Mouse (Mus musculus) MEL-GATA-1-ER (cell line): ENCODE measurements around the gene Peak1.

Source experiments
- DNase-seq: peaks from one replicate; pipeline ENCODE4 v3.0.0-alpha.2; 2012; ENCODE audit warnings: low read depth; ENCODE audit errors: extremely low read depth

The Peak1 gene

GRCm38 (mm10) chr9:56321291-56321690 is 96.6 kb downstream of the Peak1 start:
- DNase-seq = no peak

- DNase-seq = no peak
These were observed 103.5 kb downstream of the Peak1 start for GRCm38 (mm10) chr9:56314326-56314725.

GRCm38 (mm10) chr9:56309079-56309478 is 108.8 kb downstream of the Peak1 start:
- no peak for DNase-seq

GRCm38 (mm10) chr9:56304526-56304925 is 113.3 kb downstream of the Peak1 start:
- no peak for DNase-seq

GRCm38 (mm10) chr9:56302921-56303465 is 114.9 kb downstream of the Peak1 start:
- no peak for DNase-seq

- DNase-seq = no peak
These were observed 127.8 kb downstream of the Peak1 start for GRCm38 (mm10) chr9:56290019-56290418.

- DNase-seq = no peak
These were observed 135.4 kb downstream of the Peak1 start for GRCm38 (mm10) chr9:56282481-56282880.

GRCm38 (mm10) chr9:56273576-56273975 is 144.3 kb downstream of the Peak1 start:
- no peak for DNase-seq

- no peak for DNase-seq
These were observed 145.6 kb downstream of the Peak1 start for GRCm38 (mm10) chr9:56272247-56272598.

GRCm38 (mm10) chr9:56271326-56272246 is 146.3 kb downstream of the Peak1 start:
- DNase-seq = no peak

- DNase-seq = no peak
These were observed 148.8 kb downstream of the Peak1 start for GRCm38 (mm10) chr9:56269101-56269500.

- no peak for DNase-seq
These were observed 151.6 kb downstream of the Peak1 start for GRCm38 (mm10) chr9:56266200-56266815.

GRCm38 (mm10) chr9:56265460-56266199 is 152.2 kb downstream of the Peak1 start:
- no peak for DNase-seq

GRCm38 (mm10) chr9:56265022-56265360 is 152.9 kb downstream of the Peak1 start:
- no peak for DNase-seq

- DNase-seq = peak; percentile 10
These were observed 153.4 kb downstream of the Peak1 start for GRCm38 (mm10) chr9:56264308-56265021.

GRCm38 (mm10) chr9:56263055-56263454 is 154.8 kb downstream of the Peak1 start:
- no peak for DNase-seq

GRCm38 (mm10) chr9:56260495-56261136 is 157.3 kb downstream of the Peak1 start:
- DNase-seq = no peak

- no peak for DNase-seq
These were observed 157.9 kb downstream of the Peak1 start for GRCm38 (mm10) chr9:56259790-56260494.

- DNase-seq = no peak
These were observed 159.5 kb downstream of the Peak1 start for GRCm38 (mm10) chr9:56258261-56258790.
